Mouse (Mus musculus) MEL-GATA-1-ER (cell line): ENCODE data around the gene Hexim2.
A peak's percentile ranks its signal among the peaks of the same experiment; 100 is the strongest.

Source experiments
- DNase-seq: peaks from one replicate; pipeline ENCODE4 v3.0.0-alpha.2; 2012; ENCODE audit warnings: low read depth; ENCODE audit errors: extremely low read depth

The Hexim2 gene

DNA sequence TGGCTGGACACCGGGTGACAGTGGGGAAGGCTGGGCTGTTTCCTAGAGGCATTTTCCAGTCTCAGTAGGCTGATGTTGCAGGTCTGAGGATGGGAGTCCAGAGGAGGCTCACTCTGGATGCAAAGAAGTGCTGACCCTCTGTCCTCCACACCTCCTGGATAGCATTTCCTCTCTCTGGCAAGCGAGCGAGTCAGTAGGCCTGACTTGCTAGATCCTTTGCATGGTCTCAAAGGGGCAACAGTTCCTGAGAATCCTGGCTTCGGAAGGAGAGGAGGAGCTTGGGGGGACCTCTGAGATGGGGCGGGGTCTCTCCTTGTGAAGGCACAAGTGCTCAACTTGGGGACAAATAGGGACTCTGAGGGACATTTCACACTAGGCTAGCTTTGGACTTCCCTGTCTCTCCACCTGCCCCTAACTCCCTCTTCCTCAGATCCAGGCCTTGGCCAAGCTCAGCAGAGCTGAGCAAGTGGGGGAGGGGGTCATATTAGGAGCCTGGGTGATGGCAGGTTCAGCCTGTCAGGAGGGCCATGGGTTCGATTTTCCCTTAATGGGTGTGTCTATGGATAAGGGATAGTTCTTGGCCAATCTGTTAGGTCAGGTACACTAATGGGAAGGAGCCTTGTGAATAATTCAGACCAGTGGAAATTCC, 40.3 kb downstream of the Hexim2 start:
- no peak for DNase-seq

DNA sequence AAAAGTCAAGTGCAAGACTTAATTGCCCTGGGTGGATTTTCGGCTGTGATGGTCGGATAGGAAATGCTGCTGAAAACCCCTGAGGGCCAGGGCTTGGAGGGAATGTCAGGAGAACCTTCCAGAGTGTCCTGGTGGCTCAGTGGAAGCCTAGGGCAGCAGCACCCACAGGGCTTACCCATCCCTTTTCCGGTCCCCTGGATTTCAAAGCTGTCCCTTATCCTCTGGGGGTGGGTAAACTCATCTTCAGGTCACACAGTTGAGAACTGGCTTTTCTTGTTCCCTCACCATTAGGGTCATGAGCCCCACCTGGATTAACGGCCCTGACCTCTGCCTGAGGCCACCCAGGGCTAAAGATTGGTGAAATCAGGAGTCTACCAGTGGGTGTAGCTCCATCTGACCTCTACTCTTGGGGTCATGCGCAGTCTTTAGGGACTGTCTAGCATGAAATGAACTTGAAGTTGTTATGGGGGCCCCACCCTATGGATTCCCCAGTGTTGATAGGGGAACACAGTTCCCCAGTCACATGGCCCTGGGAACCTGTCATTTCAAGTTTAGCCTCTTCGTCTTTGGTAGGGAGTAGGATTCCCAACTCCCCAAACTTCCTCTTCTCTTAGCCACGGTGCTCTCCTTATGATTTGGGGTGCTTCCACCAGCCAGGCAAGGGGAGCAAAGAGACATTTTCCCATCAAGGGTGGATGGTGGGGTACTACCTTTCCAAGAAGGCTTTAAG, 41.0 kb downstream of the Hexim2 start:
- DNase-seq: no peak

DNA sequence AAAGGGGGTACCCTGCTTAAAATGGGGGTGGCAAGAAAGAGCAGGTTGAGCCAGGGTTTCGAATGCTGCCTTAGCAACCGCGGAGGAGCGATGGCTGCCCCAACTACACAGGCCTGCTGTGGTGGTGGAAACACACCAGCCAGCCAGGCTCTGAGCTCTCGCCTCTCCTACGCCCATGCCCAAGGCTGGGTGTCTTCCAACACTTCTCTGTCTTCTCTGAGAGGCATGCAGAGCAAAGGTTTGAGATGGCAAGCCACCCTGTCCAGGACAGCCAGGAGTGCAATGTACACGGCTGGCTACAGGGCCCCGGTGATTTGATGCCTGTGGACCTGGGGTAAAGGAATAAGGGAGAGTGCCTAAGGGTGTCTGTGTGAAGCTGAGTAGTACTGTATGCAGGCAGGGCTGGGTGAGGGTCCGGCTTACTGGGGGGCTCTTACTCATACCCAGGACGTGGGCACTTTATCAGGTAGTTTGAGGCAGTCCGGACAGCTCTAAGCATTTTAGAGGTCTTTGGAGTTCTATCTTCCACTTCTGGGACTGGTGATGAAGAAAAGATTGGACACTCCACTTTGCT, 41.6 kb downstream of the Hexim2 start:
- DNase-seq: no peak

DNA sequence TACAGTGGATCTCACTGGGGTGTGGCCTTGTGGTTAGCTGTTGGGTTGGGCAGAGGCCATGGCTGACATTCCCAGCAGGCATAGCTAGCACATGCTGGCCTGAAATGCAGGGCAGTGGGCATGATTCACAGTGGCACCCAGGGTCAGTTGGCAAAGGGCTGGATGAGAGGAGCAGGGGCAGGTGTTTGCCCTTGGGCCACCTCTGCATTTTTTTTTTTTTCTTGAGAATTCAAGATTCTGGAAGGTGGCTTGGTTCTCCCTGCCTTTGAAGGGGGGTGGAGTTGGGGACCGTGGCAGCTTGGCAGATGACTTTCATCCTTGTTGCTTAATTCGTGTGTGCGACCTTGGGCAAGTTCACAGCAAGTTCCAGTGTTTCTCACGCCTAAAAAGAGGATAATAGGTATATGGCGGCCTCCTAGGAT, 42.2 kb downstream of the Hexim2 start:
- DNase-seq: no peak

DNA sequence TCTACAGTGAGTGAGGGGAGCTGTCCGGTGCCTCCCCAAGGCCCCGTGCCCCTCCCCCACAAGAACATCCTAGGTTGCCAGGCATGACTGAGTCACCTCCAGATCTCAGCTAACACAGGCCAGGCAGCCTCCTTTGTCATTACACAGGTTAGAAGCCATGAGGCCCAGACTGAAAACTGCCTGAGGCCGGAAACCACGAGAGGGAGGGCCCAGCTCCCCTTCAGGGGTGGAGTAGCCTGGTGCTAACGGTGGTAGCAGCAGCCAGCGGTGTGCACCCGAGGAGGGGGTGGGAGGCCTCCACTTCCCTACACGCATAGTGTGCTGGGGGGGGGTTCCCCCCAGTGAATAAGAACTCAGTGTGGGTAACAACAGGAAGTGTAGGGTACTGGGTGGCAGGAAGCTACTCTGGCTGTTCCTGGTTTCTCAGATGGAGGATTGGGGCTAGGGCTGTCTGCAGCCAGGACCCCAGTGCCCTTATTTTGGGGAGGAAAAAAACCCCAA, 42.7 kb downstream of the Hexim2 start:
- peak; percentile 82 for DNase-seq

DNA sequence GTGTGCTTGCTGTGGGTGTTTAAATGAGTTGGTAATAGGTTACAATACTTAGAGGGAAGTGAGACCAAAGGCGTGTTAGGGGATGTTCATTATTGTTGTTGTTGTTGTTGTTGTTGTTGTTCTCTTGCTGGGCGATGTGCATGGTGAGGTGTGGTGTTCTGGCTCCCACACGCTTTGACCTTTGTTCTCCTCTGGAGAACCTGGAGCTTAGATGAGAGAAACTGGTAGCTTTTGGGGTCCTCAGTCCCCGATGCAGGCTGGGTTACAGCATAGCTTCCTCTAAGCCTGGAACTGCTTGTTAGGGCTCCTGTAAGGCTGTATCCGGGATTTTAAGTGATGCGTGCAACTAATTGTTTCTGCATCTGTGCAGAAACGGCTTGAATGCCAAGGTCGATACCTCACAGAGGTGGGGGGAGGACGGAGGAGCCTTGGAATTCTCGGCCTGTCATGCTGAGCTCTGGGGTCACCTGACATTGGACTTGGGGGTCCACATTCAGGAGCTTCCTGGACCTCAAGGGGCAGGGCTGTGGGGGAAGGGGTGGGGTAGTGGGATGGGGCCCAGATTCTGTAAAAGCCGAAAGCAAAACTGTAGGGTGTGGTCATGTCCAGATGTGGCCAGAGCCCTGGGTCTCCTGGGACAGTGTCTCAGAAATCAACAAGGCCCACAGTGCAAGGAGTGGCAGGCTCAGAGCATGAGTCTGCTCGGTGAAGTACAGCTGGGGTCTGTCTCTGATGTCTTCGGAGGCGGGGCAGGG, 43.6 kb downstream of the Hexim2 start:
- no peak for DNase-seq

DNA sequence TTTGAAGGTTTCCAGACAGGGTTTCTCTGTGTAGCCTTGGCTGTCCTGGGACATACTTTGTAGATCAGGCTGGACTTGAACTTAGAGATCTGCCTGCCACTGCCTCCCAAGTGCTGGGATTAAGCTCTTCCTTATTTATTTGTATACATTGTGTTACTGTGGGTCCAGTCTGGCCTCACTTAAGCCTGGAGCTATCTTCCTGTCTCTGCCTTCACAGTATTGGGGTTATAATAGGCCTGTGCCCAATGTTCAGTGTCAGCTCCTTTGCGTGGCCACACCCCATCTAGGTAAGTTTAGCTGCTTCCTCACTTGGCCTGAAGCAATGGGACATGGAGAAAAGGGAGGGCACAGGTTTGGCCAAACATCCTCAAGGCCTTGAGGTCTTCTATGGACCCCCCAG, 44.3 kb downstream of the Hexim2 start:
- no peak for DNase-seq

DNA sequence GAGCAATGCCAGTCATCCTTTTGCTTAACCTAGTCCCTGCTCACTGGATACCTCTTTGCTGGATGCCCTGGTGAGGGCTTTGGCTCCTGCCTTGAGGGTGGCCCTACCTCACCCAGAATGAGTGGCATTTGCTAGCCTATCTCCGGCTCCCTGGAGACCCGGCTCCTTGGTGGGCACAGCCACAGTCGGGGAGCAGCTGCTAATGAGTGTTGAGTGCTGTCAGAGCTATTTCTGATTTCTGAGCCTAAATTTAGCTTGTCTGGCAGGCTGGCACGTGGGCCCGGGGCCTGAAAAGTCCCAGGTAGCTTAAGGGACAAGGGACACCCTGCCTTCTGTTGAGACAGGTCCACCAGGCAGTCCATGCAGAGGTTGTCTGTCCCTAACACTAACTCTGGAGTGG, 45.0 kb downstream of the Hexim2 start:
- DNase-seq: no peak

DNA sequence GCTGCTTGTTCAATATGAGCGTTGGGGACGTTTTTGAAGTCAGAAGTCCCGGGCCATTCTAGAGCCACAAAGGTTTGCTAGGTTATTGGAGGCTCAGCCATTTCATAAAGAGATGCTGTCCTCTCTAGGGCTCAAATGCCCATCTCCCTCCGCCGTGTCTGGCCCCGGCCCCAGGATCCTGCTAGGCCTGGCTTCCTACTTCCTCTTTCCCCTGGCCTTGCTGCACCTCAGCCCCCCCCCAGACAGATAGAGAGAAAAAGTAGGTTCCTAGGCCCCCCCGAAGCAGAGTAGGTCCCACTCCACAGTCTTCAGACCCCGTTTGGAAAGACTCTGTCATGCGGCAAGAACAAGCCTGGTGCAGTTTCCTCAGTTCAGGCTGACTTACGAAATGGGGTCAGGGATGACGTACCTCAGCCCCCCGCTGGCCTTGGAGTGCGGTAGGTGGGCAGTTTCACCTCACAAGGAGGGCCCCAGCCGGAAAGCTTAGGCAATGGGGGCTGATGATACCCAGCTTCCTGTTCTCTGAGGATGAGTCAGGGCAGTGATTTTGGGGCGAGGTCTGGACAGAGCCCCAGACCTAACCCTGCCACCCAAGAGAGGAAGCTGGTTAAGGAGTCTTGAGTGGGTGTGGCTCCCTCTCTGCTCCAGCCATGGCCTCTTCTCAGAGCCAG, 45.7 kb downstream of the Hexim2 start:
- no peak for DNase-seq

DNA sequence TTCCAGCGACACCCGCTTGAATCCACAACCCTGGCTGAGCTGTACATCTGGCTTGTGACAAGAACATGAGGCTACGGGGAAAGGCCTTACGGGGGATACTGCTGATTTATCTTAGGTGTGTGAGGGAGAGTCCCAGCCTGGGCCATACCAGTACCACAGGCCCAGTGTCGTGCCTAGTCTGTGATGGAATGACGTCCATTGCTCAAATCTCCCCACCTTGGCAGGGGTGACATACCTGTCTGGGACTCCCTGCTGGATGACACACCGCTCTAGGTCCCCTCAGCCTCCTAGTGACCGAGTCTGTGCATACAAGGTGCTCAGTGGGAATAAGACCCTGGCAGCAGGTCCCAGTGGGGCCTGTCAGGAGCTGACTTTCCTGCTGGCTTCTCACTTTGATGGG, 46.5 kb downstream of the Hexim2 start:
- DNase-seq: no peak

DNA sequence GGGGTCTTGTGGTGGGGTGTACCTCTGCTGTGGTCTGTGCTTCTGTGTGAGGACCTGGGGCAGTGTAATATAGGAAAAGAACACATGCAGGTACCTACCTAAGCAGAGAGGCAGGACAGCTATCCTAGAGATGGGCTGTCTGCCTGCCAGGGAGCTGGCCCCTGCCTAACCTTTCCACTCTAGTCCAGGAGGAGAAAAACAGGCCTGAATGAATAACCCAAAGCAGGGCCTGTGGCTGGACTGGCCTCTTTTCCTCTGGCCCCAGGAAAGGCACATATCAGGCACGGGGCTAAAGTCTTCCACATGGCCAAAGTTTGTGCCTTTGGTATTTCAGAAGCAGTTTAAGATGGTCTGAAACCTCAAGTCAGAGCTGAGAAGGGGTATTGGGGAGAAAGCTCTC, 48.2 kb downstream of the Hexim2 start:
- no peak for DNase-seq

DNA sequence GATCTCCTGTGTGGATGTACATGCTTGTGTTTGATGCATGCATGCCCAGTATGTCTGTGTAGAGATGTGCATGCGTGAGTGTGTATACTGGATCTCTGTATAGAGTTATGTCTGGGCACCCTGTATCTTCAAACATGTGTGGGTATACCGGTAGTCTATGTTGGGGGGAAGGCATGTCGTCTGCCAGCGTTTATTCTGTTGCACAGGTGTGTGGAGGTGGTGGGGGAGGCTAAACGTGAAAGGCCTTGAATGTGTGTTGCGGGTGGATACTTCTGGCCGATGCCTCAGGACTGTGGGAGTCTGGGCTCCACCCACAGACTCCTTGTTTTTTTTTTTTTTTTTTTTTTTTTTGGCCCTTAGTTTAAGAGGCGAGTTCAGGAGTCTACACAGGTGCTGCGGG, 49.1 kb downstream of the Hexim2 start:
- DNase-seq: no peak

DNA sequence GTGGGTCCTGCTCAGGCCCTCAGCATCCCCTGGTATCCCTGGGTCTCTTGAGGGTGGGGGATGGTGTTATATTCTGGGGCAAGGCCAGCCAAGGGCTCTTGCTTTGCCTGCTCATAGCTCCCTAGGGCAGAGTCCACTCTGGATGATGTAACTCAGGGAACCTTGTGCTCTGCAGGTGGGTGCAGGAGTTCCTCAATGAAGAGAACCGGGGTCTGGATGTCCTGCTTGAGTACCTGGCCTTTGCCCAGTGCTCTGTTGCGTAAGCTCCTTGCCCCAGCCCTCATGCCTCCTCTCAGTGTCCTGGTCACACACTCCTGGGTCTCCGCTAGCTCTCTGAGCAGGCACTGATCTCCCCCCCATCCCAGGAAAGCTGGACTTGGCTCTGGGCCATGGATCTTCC, 49.7 kb downstream of the Hexim2 start:
- DNase-seq: no peak

DNA sequence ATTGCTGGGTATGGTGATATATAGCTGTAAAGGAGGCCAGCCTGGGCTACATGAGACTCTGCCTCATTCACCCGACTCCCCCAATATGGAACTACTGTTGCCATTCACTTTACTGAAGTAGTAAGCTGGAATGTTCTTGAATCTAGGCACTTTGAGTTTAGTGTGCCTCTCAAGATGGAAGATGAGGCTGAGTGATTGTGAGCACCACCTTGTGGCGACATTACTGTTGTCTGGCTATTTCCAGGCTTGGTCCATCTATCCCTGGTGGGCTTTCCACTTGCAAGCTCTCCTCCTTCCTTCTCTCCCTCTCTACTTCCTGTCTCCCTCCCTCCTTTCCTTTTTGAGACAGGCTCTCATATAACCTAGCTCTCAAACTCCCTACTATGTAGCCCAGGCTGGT, 52.7 kb downstream of the Hexim2 start:
- no peak for DNase-seq
